Mouse (Mus musculus) G1E (cell line): ENCODE data around the gene Tdgf1. TPM values are rescaled to one million over a fixed set of nuclear protein-coding genes. Genes with fewer than 3 reads are reported as not detected.

Experiments used
- ATAC-seq: 2 replicates; pipeline ENCODE4 v1.8.0; 2016; ENCODE audit warnings: mild to moderate bottlenecking; ENCODE audit not compliant: insufficient number of reproducible peaks, poor library complexity, low FRiP score, severe bottlenecking; ENCODE audit errors: extremely low read depth
- DNase-seq: peaks from one replicate; pipeline ENCODE4 v3.0.0; 2012; ENCODE audit warnings: low spot score
- H3K27me3 ChIP-seq: 2 replicates; pipeline ENCODE4 v1.6.1; 2012; ENCODE audit warnings: mild to moderate bottlenecking, low read length, inconsistent platforms; ENCODE audit not compliant: insufficient read depth
- H3K36me3 ChIP-seq: replicated peaks from 2 replicates; pipeline ENCODE3; 2012; ENCODE audit warnings: mild to moderate bottlenecking, inconsistent platforms
- H3K4me1 ChIP-seq: 2 replicates; pipeline ENCODE4 v1.6.1; 2012; ENCODE audit warnings: low read depth, low read length, inconsistent platforms, mixed read lengths; ENCODE audit not compliant: insufficient read depth
- H3K4me3 ChIP-seq: 2 replicates; pipeline ENCODE4 v1.5.1; 2012; ENCODE audit warnings: low read depth, mild to moderate bottlenecking, inconsistent platforms, low read length, moderate library complexity, mixed read lengths
- H3K9me3 ChIP-seq: replicated peaks from 2 replicates; pipeline ENCODE4 v1.6.1; 2012; ENCODE audit warnings: inconsistent platforms
- CTCF ChIP-seq: IDR thresholded peaks from 2 replicates; pipeline ENCODE4 v1.5.1; 2012; ENCODE audit warnings: low read depth, low read length, inconsistent platforms, mixed read lengths
- GATA1 ChIP-seq: IDR thresholded peaks from 2 replicates; pipeline ENCODE4 v1.6.1; 2012; ENCODE audit warnings: borderline replicate concordance, low read length, inconsistent platforms, mixed read lengths
- GATA2 ChIP-seq: IDR thresholded peaks from 2 replicates; pipeline ENCODE4 v1.6.1; 2012; ENCODE audit warnings: low read depth, low read length, inconsistent platforms, borderline replicate concordance
- POLR2AphosphoS5 ChIP-seq: IDR thresholded peaks from 2 replicates; pipeline ENCODE4 v1.6.1; 2012; ENCODE audit warnings: low read depth, low read length, inconsistent platforms; ENCODE audit not compliant: insufficient replicate concordance
- TAL1 ChIP-seq: conservative IDR thresholded peaks from 2 replicates; pipeline ENCODE4 v1.6.1; 2012; ENCODE audit warnings: low read depth, low read length, inconsistent platforms, mixed read lengths
- polyA plus RNA-seq: library from polyadenylated mRNA; stranded (reverse); fragments of >175 nt; gene quantifications from 2 replicates; pipeline ENCODE4 v1.2.3, GENCODE M21; 2012
- total RNA-seq, 2 experiments: library from RNA; stranded (forward) in 1 of 2; stranded (reverse) in 1 of 2; fragments of 200-1000 nt in 1 of 2; fragments of >200 nt in 1 of 2; fragmentation: Nextera tagmentation in 1 of 2; gene quantifications; 2 replicates each; pipeline ENCODE4 v1.2.3; 2014 to 2017

Gene Tdgf1
- total and polyA plus RNA-seq, 3 experiments: 0.60 TPM; not detected in 2

GRCm38 (mm10) chr9:110920665-110921419, 25.1 kb downstream of the Tdgf1 start:
- H3K4me1 ChIP-seq: no peaks in the 10 kb centered on the region
- H3K9me3 ChIP-seq: no peaks in the 10 kb centered on the region
- DNase-seq (no peak), ATAC-seq (no peak)
- no peak for TF ChIP-seq CTCF
- no peak for TF ChIP-seq GATA2
- no peak for TF ChIP-seq GATA1
- no peak for TF ChIP-seq TAL1
- TF ChIP-seq POLR2AphosphoS5: no peak
- 0 out of 2 replicates have a peak, but pooled peaks cover 4% of the 10 kb centered on the region for H3K27me3 ChIP-seq
- no peaks in the 10 kb centered on the region for H3K36me3 ChIP-seq
- no peak overlapping the region for H3K4me3 ChIP-seq

DNA sequence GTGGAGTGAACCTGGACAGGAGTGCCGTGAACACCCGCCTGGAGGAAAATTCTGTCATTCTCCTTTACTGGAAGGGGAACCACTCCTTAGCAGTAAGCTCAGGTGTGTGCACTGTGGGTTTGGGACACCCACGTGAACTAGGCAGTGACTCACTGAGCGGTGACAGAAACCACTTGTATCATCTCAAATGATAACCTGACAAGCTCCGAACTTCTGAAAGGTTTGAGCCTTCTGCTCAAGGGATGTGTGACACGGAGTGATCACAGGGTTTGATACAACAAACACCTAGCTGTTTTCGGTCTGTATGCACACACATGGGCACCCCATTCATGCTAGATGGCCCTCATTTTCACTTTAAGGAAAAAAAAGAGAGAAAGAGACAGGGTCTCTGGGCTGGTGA, 29.2 kb downstream of the Tdgf1 start, which contains the start of gene Fam240a:
TSS of gene Fam240a (minus strand) at position 76 of the 400 bp plus-strand sequence.
- Histone ChIP-seq H3K9me3 (no peaks in the 10 kb centered on the region), H3K36me3 (no peaks in the 10 kb centered on the region), H3K27me3 (0 out of 2 replicates have a peak, but pooled peaks cover 7% of the 10 kb centered on the region), H3K4me3 (no peak within 1 kb of the TSS), H3K4me1 (no peaks in the 10 kb centered on the region)
- DNase-seq (no peak), ATAC-seq (no peak)
- TF ChIP-seq GATA1 (no peak), CTCF (no peak), TAL1 (no peak), GATA2 (no peak), POLR2AphosphoS5 (no peak)

DNA sequence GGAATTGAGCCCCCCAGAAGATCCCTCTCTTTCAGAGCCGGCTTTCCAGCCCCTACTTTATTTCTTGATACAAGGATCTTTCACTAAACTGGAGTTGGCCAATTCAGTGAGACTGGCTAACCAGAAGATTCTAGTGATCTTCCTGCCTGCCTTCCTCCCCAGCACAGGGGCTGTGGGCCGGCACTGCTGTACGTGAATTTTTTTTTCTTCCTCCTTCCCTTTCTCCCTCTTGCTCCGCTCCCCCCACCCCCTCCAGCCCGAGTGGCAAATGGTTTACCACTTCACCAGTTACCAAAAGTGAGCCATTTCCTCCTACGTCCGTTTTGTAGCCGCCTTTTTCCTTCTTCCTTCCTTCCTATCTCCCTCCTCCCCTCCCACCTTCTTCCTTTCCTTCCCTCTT, 30.5 kb downstream of the Tdgf1 start:
- ATAC-seq: no peak
- no peak overlapping the region for H3K4me3 ChIP-seq
- 0 out of 2 replicates have a peak, but pooled peaks cover 7% of the 10 kb centered on the region for H3K27me3 ChIP-seq
- TF ChIP-seq TAL1: no peak
- TF ChIP-seq GATA2: no peak
- no peak for TF ChIP-seq GATA1
- TF ChIP-seq CTCF: no peak
- TF ChIP-seq POLR2AphosphoS5: no peak
- H3K4me1 ChIP-seq: no peaks in the 10 kb centered on the region
- H3K9me3 ChIP-seq: no peaks in the 10 kb centered on the region
- no peaks in the 10 kb centered on the region for H3K36me3 ChIP-seq
- DNase-seq: no peak

GRCm38 (mm10) chr9:110914631-110915236, 31.2 kb downstream of the Tdgf1 start:
- Histone ChIP-seq H3K27me3 (0 out of 2 replicates have a peak, but pooled peaks cover 5% of the 10 kb centered on the region), H3K4me1 (no peaks in the 10 kb centered on the region), H3K4me3 (no peak overlapping the region), H3K9me3 (no peaks in the 10 kb centered on the region), H3K36me3 (no peaks in the 10 kb centered on the region)
- TF ChIP-seq GATA2 (no peak), POLR2AphosphoS5 (no peak)
- ATAC-seq: no peak
- DNase-seq: no peak

GRCm38 (mm10) chr9:110909371-110909967, 36.5 kb downstream of the Tdgf1 start:
- DNase-seq (no peak), ATAC-seq (no peak)
- Histone ChIP-seq H3K4me1 (peaks cover 7% of the 10 kb centered on the region), H3K4me3 (no peak overlapping the region), H3K9me3 (no peaks in the 10 kb centered on the region), H3K27me3 (peaks cover 3% of the 10 kb centered on the region; the same call in 1 of the 2 replicates), H3K36me3 (no peaks in the 10 kb centered on the region)
- TF ChIP-seq TAL1 (no peak), GATA1 (no peak), CTCF (no peak), POLR2AphosphoS5 (no peak), GATA2 (no peak)

GRCm38 (mm10) chr9:110908631-110909016, 37.3 kb downstream of the Tdgf1 start:
- DNase-seq (no peak), ATAC-seq (no peak)
- Histone ChIP-seq H3K9me3 (no peaks in the 10 kb centered on the region), H3K27me3 (peaks cover 3% of the 10 kb centered on the region; the same call in 1 of the 2 replicates), H3K36me3 (no peaks in the 10 kb centered on the region), H3K4me3 (no peak overlapping the region), H3K4me1 (peaks cover 7% of the 10 kb centered on the region)
- TF ChIP-seq GATA1 (no peak), TAL1 (no peak), GATA2 (no peak), POLR2AphosphoS5 (no peak), CTCF (no peak)
